ENCODE assay signal across 8 mouse cellular contexts in the genomic region with DNA sequence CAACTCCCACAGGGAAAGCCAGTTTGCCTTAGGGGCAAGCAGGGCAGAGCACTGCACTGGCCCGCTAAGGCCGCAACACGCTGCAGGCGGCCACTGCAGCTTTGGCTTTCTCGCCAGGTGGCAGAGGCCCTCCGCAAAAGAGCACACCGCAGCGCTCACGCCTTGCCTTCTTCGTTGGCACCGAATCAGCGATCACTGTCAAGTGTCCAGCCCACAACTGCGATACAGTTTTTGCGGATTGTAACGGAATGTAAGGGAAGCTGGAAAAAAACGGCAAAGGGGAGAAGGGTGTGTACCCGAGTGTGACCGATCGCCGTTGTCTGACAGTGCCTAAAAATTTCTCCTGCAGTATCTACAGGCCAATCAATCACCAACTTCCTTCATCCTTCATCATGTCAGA. TPM values are rescaled to one million over a fixed set of nuclear protein-coding genes. Genes with fewer than 3 reads are reported as not detected.
DNase-seq lines count a peak whose midpoint lies in the region; ATAC-seq lines count a peak whose summit lies in the region.

No protein-coding gene starts in this region.

- no peak for DNase-seq in kidney, adult 9 months
- peak; percentile 37 for DNase-seq in ES-CJ7 (ENCODE audit: low read depth, low spot score)
- peak; percentile 55 for DNase-seq in embryo, embryonic 10.5 days (ENCODE audit: low spot score)
- peak; percentile 95 for DNase-seq in midbrain, embryonic 11.5 days (ENCODE audit: low spot score, missing footprints)
- no peak for DNase-seq in gastrocnemius, postnatal 25 days

- peaks cover 62% of the 10 kb centered on the region for H3K27me3 ChIP-seq in kidney, embryonic 15.5 days
- H3K27me3 ChIP-seq in hindbrain, embryonic 13.5 days, result peaks cover 18% of the 10 kb centered on the region
- peaks cover 20% of the 10 kb centered on the region for H3K27me3 ChIP-seq in midbrain, embryonic 11.5 days (ENCODE audit: control insufficient read depth, insufficient read depth, low read length)

- H3K4me2 ChIP-seq in kidney, embryonic 15.5 days, result peak overlapping the region; percentile 96
- peak overlapping the region; percentile 85 for H3K4me2 ChIP-seq in hindbrain, embryonic 13.5 days
- peak overlapping the region; percentile 86 for H3K4me2 ChIP-seq in midbrain, embryonic 11.5 days

- H3K9me3 ChIP-seq in kidney, embryonic 15.5 days (replicated peaks), result no peaks in the 10 kb centered on the region
- H3K9me3 ChIP-seq in hindbrain, embryonic 13.5 days, result no peaks in the 10 kb centered on the region
- no peaks in the 10 kb centered on the region for H3K9me3 ChIP-seq in midbrain, embryonic 11.5 days (ENCODE audit: control insufficient read depth, low read length)

- no peak overlapping the region for H3K9ac ChIP-seq in kidney, embryonic 15.5 days
- peak overlapping the region; percentile 79 for H3K9ac ChIP-seq in hindbrain, embryonic 13.5 days
- peak overlapping the region; percentile 62 for H3K9ac ChIP-seq in midbrain, embryonic 11.5 days (ENCODE audit: low read length)

- ATAC-seq in kidney, embryonic 15.5 days (replicated peaks; ENCODE audit: low FRiP score), result peak; percentile 63
- peak; percentile 66 for ATAC-seq in hindbrain, embryonic 13.5 days (ENCODE audit: low FRiP score)
- ATAC-seq in midbrain, embryonic 11.5 days (ENCODE audit: low FRiP score), result peak; percentile 45
- ATAC-seq in megakaryocyte-erythroid progenitor cell, adult 5-6 weeks (replicated peaks; ENCODE audit: low FRiP score, low TSS enrichment, poor library complexity, severe bottlenecking), result no peak

- peak overlapping the region; percentile 69 for H3K4me3 ChIP-seq in kidney, embryonic 15.5 days (replicated peaks)
- peak overlapping the region; percentile 64 for H3K4me3 ChIP-seq in hindbrain, embryonic 13.5 days
- H3K4me3 ChIP-seq in midbrain, embryonic 11.5 days (ENCODE audit: low read depth, low read length), result peak overlapping the region; percentile 65

- peaks cover 24% of the 10 kb centered on the region for H3K4me1 ChIP-seq in kidney, embryonic 15.5 days
- peaks cover 30% of the 10 kb centered on the region for H3K4me1 ChIP-seq in hindbrain, embryonic 13.5 days (replicated peaks)
- H3K4me1 ChIP-seq in midbrain, embryonic 11.5 days (ENCODE audit: control insufficient read depth, insufficient read depth, low read length), result peaks cover 4% of the 10 kb centered on the region

- H3K27ac ChIP-seq in kidney, embryonic 15.5 days, result no peak overlapping the region
- H3K27ac ChIP-seq in hindbrain, embryonic 13.5 days, result peak overlapping the region; percentile 91
- no peak overlapping the region for H3K27ac ChIP-seq in midbrain, embryonic 11.5 days (ENCODE audit: low read depth, low read length)

- no peaks in the 10 kb centered on the region for H3K36me3 ChIP-seq in kidney, embryonic 15.5 days
- H3K36me3 ChIP-seq in hindbrain, embryonic 13.5 days, result no peaks in the 10 kb centered on the region
- H3K36me3 ChIP-seq in midbrain, embryonic 11.5 days (ENCODE audit: control insufficient read depth, insufficient read depth, low read length), result no peaks in the 10 kb centered on the region

- 4% methylated on average over 20 of the region's 20 CpGs for WGBS in kidney, embryonic 15.5 days
- WGBS in hindbrain, embryonic 13.5 days, result 1% methylated on average over 20 of the region's 20 CpGs
- WGBS in midbrain, embryonic 11.5 days, result under 1% methylated on average over 20 of the region's 20 CpGs

RNA-seq across cellular contexts. Expression of gene Bend6, which starts 0.7 kb away (rescaled TPM):
- 0.48 and 0.64 TPM in 2 replicates for polyA plus RNA-seq in kidney, embryonic 15.5 days (2015; fragmentation: Nextera tagmentation; extraction: Ambion mirVana)
- 20.5 and 22.9 TPM in 2 replicates for polyA plus RNA-seq in hindbrain, embryonic 13.5 days (2015; fragmentation: Nextera tagmentation; extraction: Ambion mirVana)
- polyA plus RNA-seq in midbrain, embryonic 11.5 days (2014; fragmentation: Nextera tagmentation; extraction: Ambion mirVana), result 2.0 and 3.9 TPM in 2 replicates
- total RNA-seq in gastrocnemius, postnatal 25 days (2021), result 1 to 10 TPM; 1.0 to 1.3 TPM
- not detected in 2 replicates for total RNA-seq in megakaryocyte-erythroid progenitor cell, adult 5-6 weeks (2014; fragmentation: Nextera tagmentation)
- not detected in 2 replicates for total RNA-seq in megakaryocyte-erythroid progenitor cell, adult 5-6 weeks (2017)

RNA-seq across cellular contexts. Expression of gene Dst, which starts 1.1 kb away (rescaled TPM):
- polyA plus RNA-seq in kidney, embryonic 15.5 days (2015; fragmentation: Nextera tagmentation; extraction: Ambion mirVana), result 25.6 and 27.9 TPM in 2 replicates
- polyA plus RNA-seq in hindbrain, embryonic 13.5 days (2015; fragmentation: Nextera tagmentation; extraction: Ambion mirVana), result 37.3 and 37.7 TPM in 2 replicates
- 33.3 and 38.6 TPM in 2 replicates for polyA plus RNA-seq in midbrain, embryonic 11.5 days (2014; fragmentation: Nextera tagmentation; extraction: Ambion mirVana)
- total RNA-seq in gastrocnemius, postnatal 25 days (2021), result 100 to 1,000 TPM; 184 to 215 TPM
- total RNA-seq in megakaryocyte-erythroid progenitor cell, adult 5-6 weeks (2014; fragmentation: Nextera tagmentation), result 2.1 and 7.9 TPM in 2 replicates
- total RNA-seq in megakaryocyte-erythroid progenitor cell, adult 5-6 weeks (2017), result 4.1 and 9.1 TPM in 2 replicates

Comparison
In these comparisons a context has a peak if more than half of its experiments do, and no peak if none do; other contexts are left out.
1. DNase-seq: peak in ES-CJ7 (single experiment), embryo, embryonic 10.5 days (single experiment) and midbrain, embryonic 11.5 days (single experiment); none in kidney, adult 9 months (single experiment) and gastrocnemius, postnatal 25 days (single experiment).
2. Peak in every context shown above with its lines, with median percentiles within 50 percentile points of each other: H3K4me2 ChIP-seq and H3K4me3 ChIP-seq.